Mouse (Mus musculus) left cerebral cortex, postnatal 10 days (tissue): ENCODE measurements around the gene Usp24. TPM values are rescaled to one million over a fixed set of nuclear protein-coding genes. Genes with fewer than 3 reads are reported as not detected.

ENCODE experiments used
- DNase-seq, 2 experiments: peaks; one replicate each; pipeline ENCODE4 v3.0.0; 2021 to 2022; ENCODE audit warnings: low spot score in 2 of 2, mixed read lengths in 1 of 2; ENCODE audit errors: extremely low spot score in 1 of 2
- intact Hi-C: fragments of 180-260 bp; cut with DNase I; formaldehyde crosslinking; loops from one replicate; pipeline ENCODE4 v1.15.1; 2025
- total RNA-seq, 2 experiments: library from RNA; stranded (reverse); gene quantifications; 2 replicates each; pipeline ENCODE4 v1.2.3; 2021

The Usp24 gene
- total RNA-seq, 2 experiments from 2014 or later, result 47.2 to 48.0 TPM

DNA sequence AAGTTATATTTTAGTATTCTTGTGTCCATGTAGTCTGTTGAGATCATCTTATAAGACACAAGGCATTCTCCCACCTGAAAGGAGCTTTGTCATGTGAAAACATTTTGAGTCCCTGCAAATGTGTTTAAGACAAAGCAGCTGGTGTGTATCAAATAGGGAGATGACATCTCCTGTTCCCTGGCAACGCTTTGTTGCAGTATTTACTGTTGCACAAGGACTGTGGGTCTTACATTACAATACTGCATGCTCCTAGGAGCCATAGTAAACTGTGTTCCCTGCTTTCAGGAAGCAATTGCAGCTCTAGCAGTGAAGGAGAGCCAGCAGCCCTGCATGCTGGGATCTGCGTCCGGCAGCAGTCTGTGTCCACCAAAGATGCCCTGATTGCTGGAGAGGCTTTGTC lies 73.9 kb downstream of the Usp24 start:
- intact Hi-C loops, result no loop called here
- DNase-seq, result no peak

DNA sequence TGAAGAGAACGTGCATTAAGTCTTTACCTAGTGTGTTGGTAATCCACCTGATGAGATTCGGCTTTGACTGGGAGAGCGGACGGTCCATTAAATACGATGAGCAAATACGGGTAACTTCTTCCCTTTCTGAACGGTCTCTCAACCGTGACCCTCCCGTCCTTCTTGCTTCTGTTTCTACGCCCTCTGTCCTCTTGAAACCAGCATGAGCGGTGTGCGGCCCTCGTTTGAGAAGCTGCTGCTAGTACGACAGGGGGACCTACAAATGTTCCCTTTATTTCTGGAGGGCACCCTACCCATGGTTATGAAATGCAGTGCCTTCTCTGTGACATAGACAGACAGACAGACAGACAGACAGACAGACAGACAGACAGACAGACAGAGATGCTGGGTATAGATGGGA lies 93.6 kb downstream of the Usp24 start:
- DNase-seq, result no peak
- intact Hi-C loops, result loop anchor here (5.0 kb wide), 1 partner anchor 47 kb away; no protein-coding TSS in a partner anchor

DNA sequence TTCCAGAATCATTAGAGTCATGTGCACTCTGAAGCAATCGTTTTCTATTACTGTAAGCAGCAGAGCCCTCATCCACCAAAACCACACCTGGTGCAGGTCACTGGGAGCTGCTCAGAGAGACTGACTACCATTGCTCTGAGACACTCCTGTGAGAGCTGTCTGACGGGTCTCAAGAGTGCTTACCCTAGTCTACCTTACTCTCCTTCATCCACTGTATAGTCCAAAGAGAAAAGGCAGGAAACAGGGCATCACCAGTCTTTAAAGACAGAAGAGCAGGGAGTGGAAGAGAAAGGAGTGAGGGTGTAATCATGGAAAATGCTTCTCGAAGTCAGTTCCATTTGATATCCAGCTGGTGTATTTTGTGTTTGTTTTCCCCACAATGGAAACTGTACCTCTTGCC lies 103.2 kb downstream of the Usp24 start:
- DNase-seq, result no peak
- intact Hi-C loops, result loop anchor here (5.0 kb wide), 1 partner anchor 37 kb away; no protein-coding TSS in a partner anchor

DNA sequence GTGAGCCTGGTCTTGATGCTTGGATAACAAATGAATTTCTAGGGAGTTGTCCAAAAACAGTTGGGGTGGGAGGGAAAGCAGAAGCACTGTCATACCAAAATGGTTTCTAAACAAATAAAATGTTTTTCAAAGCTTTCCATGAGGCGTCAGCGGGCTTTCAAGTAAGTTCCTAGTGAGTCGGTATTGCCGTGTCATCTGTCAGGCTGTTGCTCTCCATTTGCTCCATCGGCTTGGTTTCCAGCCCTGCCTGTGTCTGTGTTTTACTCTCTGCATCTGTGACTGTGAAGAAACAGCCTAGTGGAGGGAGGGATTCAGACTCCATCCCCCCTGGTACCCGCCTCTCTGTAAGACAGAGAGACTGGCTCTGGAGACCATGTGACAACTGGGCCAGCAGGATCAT lies 103.8 kb downstream of the Usp24 start:
- intact Hi-C loops, result loop anchor here (5.0 kb wide), 1 partner anchor 37 kb away; no protein-coding TSS in a partner anchor
- DNase-seq, result no peak

DNA sequence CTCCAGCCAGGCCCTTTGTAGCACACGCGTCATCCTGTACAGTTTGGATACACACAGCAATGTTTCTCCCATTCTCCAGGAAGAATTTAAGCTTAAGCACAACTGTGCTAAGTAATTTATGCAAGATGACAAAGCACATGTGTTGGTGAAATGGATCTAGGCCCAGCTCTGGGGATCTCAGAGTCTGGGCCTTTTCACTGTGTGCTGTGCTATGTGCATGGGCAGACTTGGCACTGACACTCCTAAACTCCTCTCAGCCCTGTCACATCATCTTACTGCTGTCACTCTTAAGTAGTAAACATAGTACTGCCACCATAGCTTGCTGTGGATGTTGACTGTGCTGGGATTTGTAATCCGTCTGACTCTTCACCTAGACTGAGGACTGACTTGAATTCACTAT lies 106.6 kb downstream of the Usp24 start:
- DNase-seq, result no peak
- intact Hi-C loops, result no loop called here

DNA sequence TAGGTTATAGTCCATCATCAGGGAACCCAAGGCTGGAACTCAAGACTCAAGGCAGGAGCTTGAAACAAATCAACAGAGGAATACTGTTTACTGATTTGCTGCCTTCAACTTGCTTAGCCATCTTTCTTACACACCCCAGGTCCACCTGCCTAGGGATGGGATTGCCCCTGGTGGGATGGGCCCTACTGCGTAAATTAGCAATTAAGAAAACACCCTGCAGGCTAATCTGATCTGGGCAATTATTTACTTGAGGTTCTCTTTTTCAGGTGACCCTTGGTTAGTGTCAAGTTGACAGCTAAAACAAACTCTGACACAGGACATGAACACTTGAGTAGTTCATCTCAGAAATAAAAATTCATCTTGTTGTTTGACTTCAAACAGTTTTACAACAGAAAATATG lies 108.5 kb downstream of the Usp24 start:
- DNase-seq, result no peak
- intact Hi-C loops, result no loop called here

DNA sequence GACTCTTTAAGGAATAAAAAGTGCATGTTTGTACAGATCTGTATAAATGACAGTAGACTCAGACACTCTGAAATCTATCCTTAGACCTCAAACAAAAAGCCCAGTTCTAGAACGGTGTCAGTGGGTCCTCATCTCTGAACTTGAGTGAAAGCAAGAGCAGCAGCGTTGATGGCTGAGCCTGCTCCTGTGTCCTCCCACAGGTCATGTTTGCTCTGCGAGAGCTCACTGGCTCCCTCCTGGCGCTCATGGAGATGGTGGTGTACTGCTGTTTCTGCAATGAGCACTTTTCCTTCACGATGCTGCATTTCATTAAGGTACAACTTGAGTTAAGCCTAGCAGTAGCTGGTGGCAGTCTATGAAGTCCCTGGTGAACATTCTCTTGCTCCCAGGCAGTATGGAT lies 110.3 kb downstream of the Usp24 start:
- intact Hi-C loops, result no loop called here
- DNase-seq, result no peak

DNA sequence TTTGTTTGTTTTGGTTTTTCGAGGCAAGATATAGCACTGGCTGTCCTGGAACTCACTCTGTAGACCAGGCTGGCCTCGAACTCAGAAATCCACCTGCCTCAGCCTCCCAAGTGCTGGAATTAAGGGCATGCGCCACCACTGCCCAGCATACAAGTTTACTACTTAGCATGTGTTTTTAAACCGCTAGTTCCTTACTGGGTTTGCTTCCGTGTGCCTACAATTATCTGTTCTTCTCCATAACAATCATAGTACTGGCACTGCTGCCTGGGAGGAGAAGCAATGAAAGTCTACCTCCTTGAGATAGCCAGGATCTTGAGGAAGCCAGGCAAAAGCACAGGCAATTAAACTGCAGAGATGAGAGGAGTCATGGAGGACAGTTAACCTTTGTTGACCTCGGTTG lies 112.6 kb downstream of the Usp24 start:
- no peak for DNase-seq
- intact Hi-C loops, result no loop called here

DNA sequence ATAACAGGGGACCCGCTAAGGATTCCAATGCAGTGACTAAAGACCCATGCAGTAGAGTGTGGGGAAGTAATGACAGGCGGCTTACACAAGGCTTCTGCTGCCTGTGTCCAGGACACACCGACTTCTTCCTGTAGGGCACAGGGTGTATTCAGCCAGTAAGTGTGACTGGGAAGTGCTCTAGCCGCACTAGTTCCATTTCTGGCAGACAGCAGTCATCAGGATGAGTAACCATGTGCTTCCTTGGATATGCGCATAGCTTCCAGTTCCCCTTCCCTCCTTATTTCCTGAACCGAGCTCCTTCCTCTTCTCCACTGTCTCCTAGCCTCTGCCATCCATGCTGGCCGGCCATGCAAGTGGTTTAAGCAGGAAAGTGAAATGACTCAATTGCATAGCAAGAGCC lies 113.1 kb downstream of the Usp24 start:
- intact Hi-C loops, result no loop called here
- DNase-seq, result no peak

DNA sequence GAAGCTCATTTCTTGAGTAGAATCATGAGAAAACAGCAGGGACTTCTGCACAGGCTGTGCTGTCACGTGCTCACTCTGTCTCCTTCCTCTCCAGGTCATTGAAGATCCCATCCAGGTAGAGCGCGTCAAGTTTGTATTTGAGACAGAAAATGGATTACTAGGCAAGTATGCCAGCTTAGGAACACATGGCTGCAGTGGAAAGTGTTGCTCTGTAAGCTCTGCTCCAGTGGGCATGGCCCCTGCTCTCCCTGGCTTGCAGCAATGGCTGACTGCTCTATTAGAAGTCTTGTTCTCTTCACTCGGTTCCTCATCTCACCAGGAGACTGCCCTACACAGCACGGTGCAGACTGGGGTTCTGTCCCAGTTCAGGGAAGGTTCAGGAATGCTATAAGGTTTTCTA lies 114.4 kb downstream of the Usp24 start:
- intact Hi-C loops, result no loop called here
- DNase-seq, result no peak

DNA sequence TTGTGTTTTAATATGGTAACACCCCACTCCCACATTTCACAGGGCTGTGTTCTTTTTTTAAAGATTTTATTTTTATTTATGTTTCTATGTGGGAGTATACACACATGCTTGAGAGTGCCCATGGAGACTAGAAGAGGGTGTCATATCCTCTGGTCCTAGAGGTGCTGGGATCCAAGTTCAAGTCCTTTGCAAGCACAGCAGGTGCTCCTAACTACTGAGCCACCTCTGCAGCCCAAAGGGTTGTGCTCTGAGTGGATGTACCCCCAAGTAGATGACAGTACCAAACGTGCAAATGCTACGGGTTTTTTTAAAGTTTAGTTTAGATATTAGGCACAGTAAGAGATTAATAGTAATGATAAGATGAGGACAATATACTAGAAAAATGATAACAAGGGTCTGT lies 119.4 kb downstream of the Usp24 start:
- no peak for DNase-seq
- intact Hi-C loops, result no loop called here

DNA sequence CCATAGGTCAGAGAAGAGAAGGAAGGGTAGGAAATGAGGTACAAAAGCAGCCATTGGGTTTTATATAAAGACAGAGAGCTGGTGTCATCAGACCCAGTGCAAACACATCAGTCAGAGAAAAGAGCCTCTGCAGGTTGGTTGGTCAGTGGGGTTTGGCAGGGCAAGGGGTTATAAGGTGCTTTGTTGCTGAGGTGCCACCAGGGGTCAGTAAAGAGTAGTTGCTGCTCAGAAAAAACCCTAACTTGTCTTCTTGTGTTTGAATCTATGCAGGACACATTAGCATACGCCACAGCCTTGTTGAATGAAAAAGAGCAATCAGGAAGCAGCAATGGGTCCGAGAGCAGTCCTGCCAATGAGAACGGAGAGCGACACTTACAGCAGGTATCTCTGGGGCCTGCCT lies 120.5 kb downstream of the Usp24 start:
- intact Hi-C loops, result no loop called here
- DNase-seq, result no peak

DNA sequence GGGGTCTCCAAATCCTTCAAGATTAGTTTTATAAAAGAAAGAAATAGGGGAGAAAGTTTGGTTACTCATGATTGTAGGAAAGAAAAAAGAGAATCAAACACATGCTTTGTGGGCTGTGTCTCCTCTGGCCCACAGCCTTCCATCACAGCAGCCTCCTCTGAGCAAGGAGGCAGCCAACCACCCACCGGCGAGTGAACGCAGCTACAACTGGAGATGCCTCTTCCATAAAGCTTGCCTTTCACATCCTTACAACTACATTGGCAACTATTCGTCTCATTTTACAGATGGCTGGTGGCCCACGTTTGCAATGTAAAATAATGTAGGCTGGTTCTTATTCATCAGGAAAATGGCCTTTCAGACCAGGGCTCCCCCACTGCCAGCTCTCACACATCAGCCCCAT lies 121.2 kb downstream of the Usp24 start:
- intact Hi-C loops, result no loop called here
- DNase-seq, result no peak

DNA sequence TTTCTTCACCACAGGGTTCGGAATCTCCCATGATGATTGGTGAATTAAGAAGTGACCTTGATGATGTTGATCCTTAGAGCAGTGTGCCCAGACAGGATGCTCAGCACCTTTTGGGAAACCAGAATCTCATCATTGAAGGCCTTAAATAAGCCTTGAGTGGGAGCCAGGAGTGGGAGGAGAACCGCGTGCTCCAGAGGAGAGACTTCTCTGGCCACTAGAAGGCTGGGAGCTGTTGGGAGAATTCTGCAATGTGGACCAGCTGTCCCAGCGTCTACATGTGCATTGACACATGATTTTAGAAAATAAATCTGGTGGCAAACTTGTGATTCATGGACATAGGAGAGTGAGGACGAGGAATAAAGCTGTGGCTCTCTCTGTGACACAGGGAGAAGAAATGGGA lies 122.8 kb downstream of the Usp24 start:
- intact Hi-C loops, result no loop called here
- DNase-seq, result no peak

DNA sequence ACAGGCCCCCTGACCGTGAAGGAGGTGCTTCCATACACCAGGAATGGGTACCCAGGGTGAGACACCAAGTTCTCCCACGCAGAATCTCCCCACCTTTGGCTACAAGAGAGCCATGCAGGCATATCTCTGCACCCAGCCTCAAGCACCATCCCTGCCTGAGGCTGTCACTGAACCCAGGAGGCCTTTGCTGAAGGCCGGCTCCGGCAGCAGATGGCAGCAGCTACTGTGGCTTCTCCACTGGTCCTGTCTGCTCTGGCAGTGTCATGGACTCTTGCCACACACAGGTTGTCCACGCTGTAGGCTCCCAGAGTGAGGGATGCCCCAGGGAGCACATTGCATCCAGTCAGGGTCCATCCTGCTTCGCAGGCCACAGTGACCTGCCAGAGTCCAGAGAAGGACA lies 127.2 kb downstream of the Usp24 start:
- intact Hi-C loops, result no loop called here
- DNase-seq, result no peak

DNA sequence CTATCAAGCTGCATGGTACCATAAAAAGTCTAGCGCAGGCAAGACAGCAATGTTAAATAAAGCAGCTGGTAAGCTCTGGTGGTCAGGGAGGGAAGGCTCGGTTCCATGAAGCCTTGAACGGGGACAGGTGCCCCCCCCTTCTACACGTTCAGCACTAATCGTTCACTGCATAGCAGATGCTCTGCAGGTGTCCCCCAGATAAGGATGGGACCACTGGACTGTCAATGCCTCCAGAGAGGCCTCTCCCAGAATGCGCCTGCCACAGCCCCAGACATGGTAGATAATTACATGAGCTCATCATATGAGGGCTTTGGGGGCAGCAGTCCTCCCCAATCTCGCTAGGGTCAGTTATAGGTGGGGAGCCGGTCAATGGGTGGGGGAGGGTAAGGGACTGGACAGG lies 133.3 kb downstream of the Usp24 start:
- no peak for DNase-seq
- intact Hi-C loops, result no loop called here

DNA sequence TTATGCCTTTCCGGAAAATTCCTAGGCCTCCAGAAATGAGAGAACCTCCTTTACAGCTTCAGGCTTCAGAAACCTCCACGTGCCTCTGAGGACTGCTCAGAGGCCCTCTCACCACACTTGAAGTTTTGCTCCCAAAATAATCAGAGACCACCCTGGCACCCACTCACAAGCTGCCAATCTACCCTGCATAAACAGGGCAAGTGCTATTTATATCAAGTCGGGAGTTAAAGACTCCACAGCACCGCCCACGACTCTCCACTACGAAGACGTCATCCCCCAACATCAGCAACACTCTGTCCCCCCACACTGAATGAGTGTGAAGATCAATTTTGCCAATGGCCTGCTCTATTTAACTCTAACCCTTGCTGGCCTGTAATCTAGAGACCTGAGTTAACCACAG lies 136.4 kb downstream of the Usp24 start:
- DNase-seq, result no peak
- intact Hi-C loops, result no loop called here

DNA sequence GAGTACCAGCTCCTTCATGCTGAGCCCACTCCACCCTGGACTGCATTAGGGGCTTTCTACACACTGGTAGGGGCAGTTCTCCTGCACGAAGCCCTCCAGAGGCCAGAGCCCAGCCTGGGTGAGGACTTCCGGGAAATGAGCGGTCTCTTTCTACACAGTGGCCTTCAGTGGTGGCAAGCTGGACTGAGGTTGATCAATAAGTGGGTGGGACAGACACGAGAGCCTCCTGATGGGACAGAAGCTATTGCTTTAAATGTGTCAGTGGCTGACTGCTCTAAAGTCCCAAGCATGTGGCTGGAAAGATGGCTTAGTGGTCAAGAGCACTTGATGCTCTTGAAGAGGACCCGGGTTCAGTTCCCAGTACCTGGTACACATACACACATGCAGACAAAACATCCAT lies 137.1 kb downstream of the Usp24 start:
- DNase-seq, result no peak
- intact Hi-C loops, result no loop called here

DNA sequence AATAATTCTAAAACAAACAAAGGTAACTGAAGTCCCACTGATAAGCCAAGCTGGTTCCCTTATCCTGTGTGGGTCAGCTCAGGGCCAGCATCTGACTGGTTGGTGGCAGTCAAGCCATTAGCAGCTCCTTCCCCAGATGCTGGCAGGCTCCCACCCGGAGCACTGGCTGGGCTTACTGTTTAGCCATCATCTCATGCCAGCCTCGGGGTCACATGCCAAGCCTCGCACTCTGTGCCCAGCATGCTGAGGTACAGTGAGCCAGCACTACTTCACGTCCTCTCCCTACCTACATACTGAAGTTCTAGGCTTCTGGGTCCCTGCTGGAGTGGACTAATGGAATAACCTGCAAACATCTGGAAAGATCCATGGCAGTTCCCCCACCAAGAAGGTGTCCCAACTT lies 137.5 kb downstream of the Usp24 start:
- DNase-seq, result no peak
- intact Hi-C loops, result no loop called here

DNA sequence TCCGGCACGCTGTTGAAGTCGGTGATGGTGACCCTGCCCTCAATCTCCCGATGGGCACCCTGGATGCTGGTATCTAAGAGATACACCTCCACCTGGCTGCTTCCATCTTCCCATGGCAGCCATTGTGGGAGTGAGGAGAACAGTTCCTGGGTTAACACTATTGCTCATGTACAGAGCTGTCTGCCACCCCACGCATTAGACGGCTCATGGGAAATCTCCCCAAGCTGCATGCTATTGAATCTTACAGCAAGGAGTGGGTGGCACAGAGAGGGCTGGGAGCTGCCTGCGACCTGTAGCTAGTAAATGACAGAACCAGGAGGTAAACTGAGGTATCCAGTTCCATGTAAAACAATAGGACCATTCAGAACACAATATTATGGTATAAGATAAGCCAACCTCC lies 138.5 kb downstream of the Usp24 start:
- intact Hi-C loops, result no loop called here
- no peak for DNase-seq

DNA sequence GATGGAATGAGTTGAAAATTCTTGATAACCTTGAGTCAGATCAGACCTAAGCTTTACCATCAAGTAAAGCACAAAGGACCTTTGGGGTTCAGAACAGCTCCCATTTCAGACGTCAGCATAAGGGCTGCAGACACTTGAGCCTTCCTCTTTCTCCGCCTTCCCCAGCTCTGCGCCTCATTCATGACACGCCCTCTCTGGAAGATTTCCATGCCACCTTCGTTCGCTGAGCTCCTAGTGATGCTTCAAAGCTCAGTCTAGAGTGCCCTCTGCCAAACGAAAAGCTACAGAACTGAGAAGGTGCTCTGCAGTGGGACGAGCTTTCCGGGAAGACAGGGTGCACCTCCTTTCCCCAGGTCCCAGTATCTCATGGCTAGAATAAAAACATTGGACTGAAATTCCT lies 146.0 kb downstream of the Usp24 start:
- no peak for DNase-seq
- intact Hi-C loops, result no loop called here

DNA sequence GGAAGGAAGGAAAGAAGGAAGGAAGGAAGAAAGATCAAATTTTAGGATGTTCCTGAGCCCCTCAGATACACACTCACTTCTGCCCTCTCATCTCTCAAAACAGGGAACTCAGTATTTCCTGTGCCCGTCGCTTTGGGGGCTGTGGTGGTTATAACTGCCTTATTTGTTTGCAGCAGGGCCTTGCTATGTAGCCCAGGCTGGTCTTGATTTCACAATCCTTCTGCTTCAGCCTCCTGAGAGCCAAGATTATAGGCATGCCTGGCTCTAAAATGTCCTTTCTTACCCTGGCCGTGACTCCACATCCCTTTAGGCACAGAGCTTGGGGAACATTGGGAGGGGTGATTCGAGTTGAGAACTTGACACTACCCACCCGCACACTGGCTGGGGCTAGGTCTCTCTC lies 146.5 kb downstream of the Usp24 start:
- intact Hi-C loops, result no loop called here
- DNase-seq, result no peak
